Mouse (Mus musculus): ENCODE results near the gene Ube2h. TPM values are rescaled to one million over a fixed set of nuclear protein-coding genes. Genes with fewer than 3 reads are reported as not detected.

Ube2h gene
- polyA plus RNA-seq, 1 experiment, result 33.5 TPM

GRCm38 (mm10) chr6:30330706-30331105, 26.4 kb upstream of the Ube2h start:
- H3ac ChIP-seq (ENCODE audit: control insufficient read depth, insufficient read length), result no peak overlapping the region
- no peak overlapping the region for H3K4me3 ChIP-seq
- TF ChIP-seq SRF (IDR thresholded peaks at IDR 0.05; ENCODE audit: control insufficient read depth, insufficient read length, low read depth), result no peak
- TF ChIP-seq POLR2A (IDR thresholded peaks at IDR 0.05; ENCODE audit: insufficient read length, low read depth), result no peak
- TF ChIP-seq MAX (IDR thresholded peaks at IDR 0.05; ENCODE audit: low read depth), result no peak
- no peak for TF ChIP-seq POLR2AphosphoS2 (IDR thresholded peaks at IDR 0.05; ENCODE audit: insufficient read length, low read depth)
- no peak for TF ChIP-seq TCF12 (IDR thresholded peaks at IDR 0.05; ENCODE audit: insufficient read depth, poor library complexity, severe bottlenecking)
- TF ChIP-seq TCF3 (IDR thresholded peaks at IDR 0.05; ENCODE audit: insufficient read length, low read depth), result no peak
- no peak for TF ChIP-seq USF1 (IDR thresholded peaks at IDR 0.05; ENCODE audit: low read depth)
- no peak for TF ChIP-seq E2F4 (IDR thresholded peaks at IDR 0.05; ENCODE audit: insufficient read depth)
- TF ChIP-seq REST (IDR thresholded peaks at IDR 0.05; ENCODE audit: insufficient read depth, insufficient read length), result no peak
- TF ChIP-seq MYOG (IDR thresholded peaks at IDR 0.05; ENCODE audit: control insufficient read depth in 1 of 3, insufficient read depth in 1 of 3, insufficient read length in 2 of 3, low read depth in 2 of 3), result no peak
- TF ChIP-seq MYOD1 (IDR thresholded peaks at IDR 0.05; ENCODE audit: control insufficient read depth in 1 of 3, insufficient read length in 2 of 3, low read depth in 2 of 3), result no peak
- no peak for TF ChIP-seq CEBPB (IDR thresholded peaks at IDR 0.05; ENCODE audit: insufficient read depth, poor library complexity, severe bottlenecking)
- H3K4me2 ChIP-seq (ENCODE audit: low read depth), result no peak overlapping the region
- no peaks in the 10 kb centered on the region for H3K79me2 ChIP-seq (ENCODE audit: control insufficient read depth, insufficient read depth)
- no peaks in the 10 kb centered on the region for H3K27me3 ChIP-seq (ENCODE audit: control insufficient read depth, insufficient read depth, insufficient read length)
- no peaks in the 10 kb centered on the region for H3K36me3 ChIP-seq (ENCODE audit: control insufficient read depth, insufficient read depth)

GRCm38 (mm10) chr6:30325932-30326501, 21.7 kb upstream of the Ube2h start:
- no peak overlapping the region for H3ac ChIP-seq (ENCODE audit: control insufficient read depth, insufficient read length)
- no peaks in the 10 kb centered on the region for H3K79me2 ChIP-seq (ENCODE audit: control insufficient read depth, insufficient read depth)
- no peaks in the 10 kb centered on the region for H3K27me3 ChIP-seq (ENCODE audit: control insufficient read depth, insufficient read depth, insufficient read length)
- TF ChIP-seq MYOG (IDR thresholded peaks at IDR 0.05; ENCODE audit: control insufficient read depth in 1 of 3, insufficient read depth in 1 of 3, insufficient read length in 2 of 3, low read depth in 2 of 3) (no peak), E2F4 (IDR thresholded peaks at IDR 0.05; ENCODE audit: insufficient read depth) (no peak), USF1 (IDR thresholded peaks at IDR 0.05; ENCODE audit: low read depth) (no peak), MYOD1 (IDR thresholded peaks at IDR 0.05; ENCODE audit: control insufficient read depth in 1 of 3, insufficient read length in 2 of 3, low read depth in 2 of 3) (no peak), POLR2AphosphoS2 (IDR thresholded peaks at IDR 0.05; ENCODE audit: insufficient read length, low read depth) (no peak)
- no peak overlapping the region for H3K4me2 ChIP-seq (ENCODE audit: low read depth)
- no peak overlapping the region for H3K4me3 ChIP-seq
- H3K36me3 ChIP-seq (ENCODE audit: control insufficient read depth, insufficient read depth), result no peaks in the 10 kb centered on the region

- no peak overlapping the region for H3K4me3 ChIP-seq
- no peaks in the 10 kb centered on the region for H3K79me2 ChIP-seq (ENCODE audit: control insufficient read depth, insufficient read depth)
- TF ChIP-seq TCF12 (IDR thresholded peaks at IDR 0.05; ENCODE audit: insufficient read depth, poor library complexity, severe bottlenecking), result no peak
- TF ChIP-seq SRF (IDR thresholded peaks at IDR 0.05; ENCODE audit: control insufficient read depth, insufficient read length, low read depth), result no peak
- no peak for TF ChIP-seq MYOG (IDR thresholded peaks at IDR 0.05; ENCODE audit: control insufficient read depth in 1 of 3, insufficient read depth in 1 of 3, insufficient read length in 2 of 3, low read depth in 2 of 3)
- TF ChIP-seq MYOD1 (IDR thresholded peaks at IDR 0.05; ENCODE audit: control insufficient read depth in 1 of 3, insufficient read length in 2 of 3, low read depth in 2 of 3), result no peak
- TF ChIP-seq TCF3 (IDR thresholded peaks at IDR 0.05; ENCODE audit: insufficient read length, low read depth), result no peak
- H3K4me2 ChIP-seq (ENCODE audit: low read depth), result no peak overlapping the region
- H3ac ChIP-seq (ENCODE audit: control insufficient read depth, insufficient read length), result no peak overlapping the region
- no peaks in the 10 kb centered on the region for H3K27me3 ChIP-seq (ENCODE audit: control insufficient read depth, insufficient read depth, insufficient read length)
- H3K36me3 ChIP-seq (ENCODE audit: control insufficient read depth, insufficient read depth), result no peaks in the 10 kb centered on the region
Observed at GRCm38 (mm10) chr6:30321002-30321401, 16.7 kb upstream of the Ube2h start.

- no peak overlapping the region for H3K4me2 ChIP-seq (ENCODE audit: low read depth)
- H3K4me3 ChIP-seq, result no peak overlapping the region
- no peaks in the 10 kb centered on the region for H3K36me3 ChIP-seq (ENCODE audit: control insufficient read depth, insufficient read depth)
- no peak overlapping the region for H3ac ChIP-seq (ENCODE audit: control insufficient read depth, insufficient read length)
- no peaks in the 10 kb centered on the region for H3K79me2 ChIP-seq (ENCODE audit: control insufficient read depth, insufficient read depth)
- no peaks in the 10 kb centered on the region for H3K27me3 ChIP-seq (ENCODE audit: control insufficient read depth, insufficient read depth, insufficient read length)
- TF ChIP-seq SRF (IDR thresholded peaks at IDR 0.05; ENCODE audit: control insufficient read depth, insufficient read length, low read depth) (no peak), TCF3 (IDR thresholded peaks at IDR 0.05; ENCODE audit: insufficient read length, low read depth) (no peak), MYOG (IDR thresholded peaks at IDR 0.05; ENCODE audit: control insufficient read depth in 1 of 3, insufficient read depth in 1 of 3, insufficient read length in 2 of 3, low read depth in 2 of 3) (no peak), MYOD1 (IDR thresholded peaks at IDR 0.05; ENCODE audit: control insufficient read depth in 1 of 3, insufficient read length in 2 of 3, low read depth in 2 of 3) (no peak), POLR2A (IDR thresholded peaks at IDR 0.05; ENCODE audit: insufficient read length, low read depth) (no peak), USF1 (IDR thresholded peaks at IDR 0.05; ENCODE audit: low read depth) (no peak)
Observed at GRCm38 (mm10) chr6:30319216-30319615, 14.9 kb upstream of the Ube2h start.

- Histone ChIP-seq H3K4me2 (ENCODE audit: low read depth) (no peak overlapping the region), H3K79me2 (ENCODE audit: control insufficient read depth, insufficient read depth) (no peaks in the 10 kb centered on the region), H3K4me3 (no peak overlapping the region), H3ac (ENCODE audit: control insufficient read depth, insufficient read length) (no peak overlapping the region), H3K36me3 (ENCODE audit: control insufficient read depth, insufficient read depth) (no peaks in the 10 kb centered on the region), H3K27me3 (ENCODE audit: control insufficient read depth, insufficient read depth, insufficient read length) (no peaks in the 10 kb centered on the region)
- TF ChIP-seq TCF12 (IDR thresholded peaks at IDR 0.05; ENCODE audit: insufficient read depth, poor library complexity, severe bottlenecking) (no peak), MYOD1 (IDR thresholded peaks at IDR 0.05; ENCODE audit: control insufficient read depth in 1 of 3, insufficient read length in 2 of 3, low read depth in 2 of 3) (no peak), MYOG (IDR thresholded peaks at IDR 0.05; ENCODE audit: control insufficient read depth in 1 of 3, insufficient read depth in 1 of 3, insufficient read length in 2 of 3, low read depth in 2 of 3) (no peak), SRF (IDR thresholded peaks at IDR 0.05; ENCODE audit: control insufficient read depth, insufficient read length, low read depth) (no peak), CEBPB (IDR thresholded peaks at IDR 0.05; ENCODE audit: insufficient read depth, poor library complexity, severe bottlenecking) (no peak), USF1 (IDR thresholded peaks at IDR 0.05; ENCODE audit: low read depth) (no peak), TCF3 (IDR thresholded peaks at IDR 0.05; ENCODE audit: insufficient read length, low read depth) (no peak)
Observed at GRCm38 (mm10) chr6:30312006-30312405, 7.7 kb upstream of the Ube2h start.
